Comparison of ENCODE assay signal across 14 mouse cellular contexts in the genomic region with DNA sequence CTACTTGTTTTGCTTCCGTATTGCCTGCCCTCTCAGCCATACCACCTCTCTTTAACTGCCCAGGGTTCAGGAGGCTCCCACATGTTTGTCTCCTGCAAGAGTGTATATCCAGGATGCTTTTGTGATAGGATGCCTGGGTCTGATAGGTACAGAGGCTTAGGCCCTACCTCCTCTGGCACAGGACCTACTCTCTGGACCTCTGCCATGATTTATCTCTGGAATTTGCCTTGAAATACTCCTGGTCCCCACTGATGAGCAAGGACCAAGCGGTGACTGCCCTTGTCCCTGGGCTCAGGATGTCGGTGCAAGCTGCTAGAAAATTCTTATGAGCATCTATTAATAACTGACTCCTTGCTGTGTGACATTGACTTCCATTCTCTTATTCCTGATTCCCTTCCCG. TPM values are rescaled to one million over a fixed set of nuclear protein-coding genes. Genes with fewer than 3 reads are reported as not detected.
A peak's percentile ranks its signal among the peaks of the same experiment; 100 is the strongest.
DNase-seq lines count a peak whose midpoint lies in the region; ATAC-seq and TF ChIP-seq lines count a peak whose summit lies in the region.
"Had no signal": no experiment of that assay in that cellular context is flagged by ENCODE, and none has a peak within 500 bp of the region (broad histone marks: within the 10 kb centered on the region; RNA-seq: fewer than 3 reads in every experiment).

No protein-coding gene starts in this region.

- intact Hi-C loops in heart, postnatal 25 days (cut with DNase I) = no loop called here
- intact Hi-C loops in left cerebral cortex, postnatal 4 days (cut with DNase I) = no loop called here

- no peak overlapping the region for H3K9ac ChIP-seq in heart, embryonic 12.5 days
- H3K9ac ChIP-seq in liver, adult 2 months (ENCODE audit: low read depth, low read length) = no peak overlapping the region
- H3K9ac ChIP-seq: embryonic facial prominence, embryonic 15.5 days; hindbrain, embryonic 15.5 days; liver, embryonic 15.5 days; midbrain, embryonic 12.5 days; neural tube, embryonic 15.5 days had no signal

- H3K27ac ChIP-seq in heart, embryonic 12.5 days (ENCODE audit: poor library complexity, severe bottlenecking) = peak overlapping the region; percentile 19; the same call in 1 of the 2 replicates
- no peak overlapping the region for H3K27ac ChIP-seq in liver, adult 2 months (replicated peaks; ENCODE audit: insufficient read depth, low read depth, low read length)
- H3K27ac ChIP-seq: embryonic facial prominence, embryonic 15.5 days; hindbrain, embryonic 15.5 days; liver, embryonic 15.5 days; midbrain, embryonic 12.5 days; neural tube, embryonic 15.5 days had no signal

- H3K79me2 ChIP-seq in liver, adult 2 months (ENCODE audit: control insufficient read depth, insufficient read depth, low read length) = no peaks in the 10 kb centered on the region

- DNase-seq in heart, postnatal 25 days (ENCODE audit: low spot score) = no peak
- peak; percentile 73 for DNase-seq in liver, adult 2 months (ENCODE audit: extremely low read depth, low read depth, low spot score)
- DNase-seq in liver = no peak
- DNase-seq in adrenal gland, postnatal 36 days = peak; percentile 71 to 73
- peak; percentile 56 for DNase-seq in heart, postnatal 4 days
- DNase-seq in urinary bladder, adult 2 months (ENCODE audit: low spot score) = no peak
- no peak for DNase-seq in left cerebral cortex, postnatal 4 days
- DNase-seq: thymus, postnatal 25 days had no signal

- TF ChIP-seq CTCF in liver, adult 2 months (IDR thresholded peaks at IDR 0.05; ENCODE audit: low read depth, low read length) = no peak

- ATAC-seq in heart, embryonic 12.5 days (ENCODE audit: insufficient number of reproducible peaks, low FRiP score) = peak; percentile 40

- H3K9me3 ChIP-seq in heart, embryonic 12.5 days (replicated peaks) = no peaks in the 10 kb centered on the region
- H3K9me3 ChIP-seq: embryonic facial prominence, embryonic 15.5 days; hindbrain, embryonic 15.5 days; liver, embryonic 15.5 days; midbrain, embryonic 12.5 days; neural tube, embryonic 15.5 days had no signal

- peaks cover 37% of the 10 kb centered on the region for H3K4me1 ChIP-seq in heart, embryonic 12.5 days (replicated peaks)
- H3K4me1 ChIP-seq in liver, adult 2 months (ENCODE audit: control insufficient read depth, insufficient read depth, low read length) = no peaks in the 10 kb centered on the region
- H3K4me1 ChIP-seq: hindbrain, embryonic 15.5 days; midbrain, embryonic 12.5 days; neural tube, embryonic 15.5 days had no signal

- H3K4me3 ChIP-seq in heart, embryonic 12.5 days = no peak overlapping the region
- H3K4me3 ChIP-seq in liver, adult 2 months (ENCODE audit: insufficient read depth, low read depth, low read length) = no peak overlapping the region
- H3K4me3 ChIP-seq: embryonic facial prominence, embryonic 15.5 days; hindbrain, embryonic 15.5 days; liver, embryonic 15.5 days; midbrain, embryonic 12.5 days; neural tube, embryonic 15.5 days had no signal

- WGBS in heart, embryonic 12.5 days = 36% methylated on average over 4 of the region's 4 CpGs
- 39% methylated on average over 4 of the region's 4 CpGs for WGBS in liver, adult 2 months

- H3K36me3 ChIP-seq in heart, embryonic 12.5 days = no peaks in the 10 kb centered on the region
- no peaks in the 10 kb centered on the region for H3K36me3 ChIP-seq in liver, adult 2 months (ENCODE audit: control insufficient read depth, insufficient read depth, low read length)
- H3K36me3 ChIP-seq: embryonic facial prominence, embryonic 15.5 days; hindbrain, embryonic 15.5 days; liver, embryonic 15.5 days; midbrain, embryonic 12.5 days; neural tube, embryonic 15.5 days had no signal

- H3K4me2 ChIP-seq in heart, embryonic 12.5 days = no peak overlapping the region
- H3K4me2 ChIP-seq: embryonic facial prominence, embryonic 15.5 days; hindbrain, embryonic 15.5 days; liver, embryonic 15.5 days; midbrain, embryonic 12.5 days; neural tube, embryonic 15.5 days had no signal

- no peaks in the 10 kb centered on the region for H3K27me3 ChIP-seq in heart, embryonic 12.5 days (replicated peaks)
- H3K27me3 ChIP-seq in liver, adult 2 months (ENCODE audit: control insufficient read depth, insufficient read depth, low read length) = no peaks in the 10 kb centered on the region
- H3K27me3 ChIP-seq: embryonic facial prominence, embryonic 15.5 days; hindbrain, embryonic 15.5 days; liver, embryonic 15.5 days; midbrain, embryonic 12.5 days; neural tube, embryonic 15.5 days had no signal

- TF ChIP-seq POLR2A in liver, adult 2 months (IDR thresholded peaks at IDR 0.05; ENCODE audit: extremely low read depth, insufficient read depth, low read length) = no peak

RNA-seq across cellular contexts. Expression of gene Prkcd, which starts 12.0 kb away (rescaled TPM):
- polyA plus RNA-seq in heart, embryonic 12.5 days (2016; fragmentation: Nextera tagmentation; extraction: Ambion mirVana) = 38.8 and 40.7 TPM in 2 replicates
- 10 to 100 TPM; 11.4 to 13.4 TPM for total RNA-seq in heart, postnatal 25 days (2021)
- total RNA-seq in liver, adult 2 months (2014; rRNA removed) = 7.7 and 9.5 TPM in 2 replicates
- polyA plus RNA-seq in liver, adult 2 months (2012; rRNA removed) = 6.7 and 14.9 TPM in 2 replicates
- 100 to 1,000 TPM; 101 to 162 TPM for total RNA-seq in adrenal gland, postnatal 36 days (2021)
- total RNA-seq in heart, postnatal 4 days (2021) = 10 to 100 TPM; 28.6 to 30.9 TPM
- polyA plus RNA-seq in urinary bladder, adult 2 months (2012; rRNA removed) = 85.8 and 105 TPM in 2 replicates
- 10 to 100 TPM; 39.5 to 41.4 TPM for total RNA-seq in left cerebral cortex, postnatal 4 days (2021)

RNA-seq across cellular contexts. Expression of gene Rft1, which starts 16.2 kb away (rescaled TPM):
- polyA plus RNA-seq in heart, embryonic 12.5 days (2016; fragmentation: Nextera tagmentation; extraction: Ambion mirVana) = 12.1 and 12.3 TPM in 2 replicates
- 1 to 10 TPM; 6.8 to 7.9 TPM for total RNA-seq in heart, postnatal 25 days (2021)
- 18.4 and 19.0 TPM in 2 replicates for total RNA-seq in liver, adult 2 months (2014; rRNA removed)
- 12.3 and 13.0 TPM in 2 replicates for polyA plus RNA-seq in liver, adult 2 months (2012; rRNA removed)
- 10 to 100 TPM; 25.5 to 33.2 TPM for total RNA-seq in adrenal gland, postnatal 36 days (2021)
- total RNA-seq in heart, postnatal 4 days (2021) = 10 to 100 TPM in 1 of 2 experiments, 1 to 10 TPM in 1; 9.6 to 10.5 TPM
- 17.2 and 17.6 TPM in 2 replicates for polyA plus RNA-seq in urinary bladder, adult 2 months (2012; rRNA removed)
- 10 to 100 TPM in 1 of 2 experiments, 1 to 10 TPM in 1; 8.3 to 11.9 TPM for total RNA-seq in left cerebral cortex, postnatal 4 days (2021)

Comparison
In these comparisons a context has a peak if more than half of its experiments do, and no peak if none do; other contexts are left out.
1. DNase-seq: peak in liver, adult 2 months (single experiment), adrenal gland, postnatal 36 days (2 of 2) and heart, postnatal 4 days (single experiment); none in heart, postnatal 25 days (single experiment), liver (single experiment), urinary bladder, adult 2 months (single experiment) and left cerebral cortex, postnatal 4 days (single experiment).